Mouse (Mus musculus): ENCODE data around the gene Ell.

DNA sequence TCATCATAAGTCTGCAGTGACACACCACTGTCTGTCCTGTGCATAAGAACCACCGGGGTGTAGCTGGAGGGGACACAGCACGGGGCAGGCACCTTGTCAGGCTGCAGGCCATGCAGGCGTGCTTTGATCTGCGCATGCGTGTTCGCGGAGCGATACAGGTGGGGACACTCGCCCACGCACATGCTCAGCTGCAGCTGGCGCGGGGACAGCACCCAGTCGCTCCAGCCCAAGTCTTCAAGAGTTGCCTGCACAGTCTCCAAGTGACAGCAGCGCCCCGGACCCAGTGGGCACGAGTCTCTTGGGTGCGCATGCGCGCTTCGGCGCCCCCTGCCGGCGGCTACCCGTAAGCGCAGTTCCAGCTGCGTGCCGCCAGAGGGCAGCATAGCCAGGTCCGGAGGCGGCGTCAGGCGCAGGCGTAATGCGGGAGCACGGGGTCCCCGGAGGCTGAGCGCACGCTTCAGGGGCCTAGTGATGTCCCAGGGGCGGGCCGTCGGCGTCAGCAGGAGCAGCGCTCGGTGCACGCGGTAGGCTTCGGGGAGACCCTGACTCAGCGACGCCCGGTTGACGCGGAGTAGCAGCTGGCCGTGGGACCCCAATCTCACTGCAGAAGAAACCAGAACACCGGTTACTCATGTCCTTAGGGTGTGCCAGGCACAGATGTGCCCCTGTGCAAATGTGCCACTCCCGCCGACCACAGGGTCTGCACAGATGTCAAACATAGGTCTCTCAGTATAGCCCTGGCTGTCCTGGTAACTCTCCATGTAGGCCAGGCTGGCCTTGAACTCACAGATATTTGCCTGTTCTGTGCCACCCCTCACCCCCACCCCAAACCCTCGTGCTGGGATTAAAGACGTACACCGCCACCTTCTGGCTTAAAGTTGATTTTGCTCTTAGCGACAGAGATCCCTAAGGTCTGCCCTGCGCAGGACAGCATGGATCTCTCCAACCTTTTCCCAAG is 90.6 kb downstream of the Ell start:
- TF ChIP-seq CTCF (IDR thresholded peaks at IDR 0.05; ENCODE audit: control insufficient read depth, insufficient read depth, low read length) = peak; percentile 99
- peak; percentile 59; the same call in 1 of the 2 replicates for TF ChIP-seq POLR2A (IDR thresholded peaks at IDR 0.05; ENCODE audit: borderline replicate concordance, control insufficient read depth, low read depth, low read length)

Measured in bone marrow, adult 2 months (tissue).